Mouse (Mus musculus) lung, embryonic 15.5 days (tissue): ENCODE data around the gene Haghl. TPM values are rescaled to one million over a fixed set of nuclear protein-coding genes. Genes with fewer than 3 reads are reported as not detected.

Source experiments
- ATAC-seq: fragments of 200-750 bp; cut with Nextera tagmentation; 2 replicates; pipeline ENCODE4 v1.8.0; 2017; ENCODE audit warnings: moderate number of reproducible peaks, borderline replicate concordance; ENCODE audit not compliant: low FRiP score, low TSS enrichment; ENCODE audit errors: extremely low read depth
- H3K27ac ChIP-seq: fragments of 300-500 bp; sonication (generic); 2 replicates; pipeline ENCODE4 v1.5.1; 2015; ENCODE audit warnings: moderate library complexity, mild to moderate bottlenecking, inconsistent platforms
- H3K27me3 ChIP-seq: fragments of 300-500 bp; sonication (generic); 2 replicates; pipeline ENCODE4 v1.6.1; 2015; ENCODE audit warnings: inconsistent platforms
- H3K36me3 ChIP-seq: fragments of 300-500 bp; sonication (generic); 2 replicates; pipeline ENCODE4 v1.6.1; 2015; ENCODE audit warnings: inconsistent platforms
- H3K4me1 ChIP-seq: fragments of 300-500 bp; sonication (generic); 2 replicates; pipeline ENCODE4 v1.6.1; 2015; ENCODE audit warnings: inconsistent platforms
- H3K4me2 ChIP-seq: fragments of 300-500 bp; sonication (generic); 2 replicates; pipeline ENCODE4 v1.6.1; 2015; ENCODE audit warnings: inconsistent platforms, mild to moderate bottlenecking, moderate library complexity
- H3K4me3 ChIP-seq: fragments of 300-500 bp; sonication (generic); 2 replicates; pipeline ENCODE4 v1.5.1; 2015; ENCODE audit warnings: mild to moderate bottlenecking, inconsistent platforms
- H3K9ac ChIP-seq: fragments of 300-500 bp; sonication (generic); 2 replicates; pipeline ENCODE4 v1.6.1; 2015; ENCODE audit warnings: inconsistent platforms
- H3K9me3 ChIP-seq: fragments of 300-500 bp; sonication (generic); 2 replicates; pipeline ENCODE4 v1.6.1; 2016; ENCODE audit warnings: inconsistent platforms
- WGBS: fragments of 180-500 bp; shearing (Covaris S2); methylation state at CpG from one replicate; pipeline ENCODE4 v1.1.7; 2015; 5-methylcytosine and 5-hydroxymethylcytosine counted together
- polyA plus RNA-seq: library from polyadenylated mRNA; unstranded; fragments of >200 nt; fragmentation: Nextera tagmentation; extraction: Ambion mirVana; gene quantifications from 2 replicates; pipeline ENCODE4 v1.2.1, GENCODE M21; 2015

Gene Haghl
- polyA plus RNA-seq, 1 experiment from 2014 or later, result 59.9 TPM

DNA sequence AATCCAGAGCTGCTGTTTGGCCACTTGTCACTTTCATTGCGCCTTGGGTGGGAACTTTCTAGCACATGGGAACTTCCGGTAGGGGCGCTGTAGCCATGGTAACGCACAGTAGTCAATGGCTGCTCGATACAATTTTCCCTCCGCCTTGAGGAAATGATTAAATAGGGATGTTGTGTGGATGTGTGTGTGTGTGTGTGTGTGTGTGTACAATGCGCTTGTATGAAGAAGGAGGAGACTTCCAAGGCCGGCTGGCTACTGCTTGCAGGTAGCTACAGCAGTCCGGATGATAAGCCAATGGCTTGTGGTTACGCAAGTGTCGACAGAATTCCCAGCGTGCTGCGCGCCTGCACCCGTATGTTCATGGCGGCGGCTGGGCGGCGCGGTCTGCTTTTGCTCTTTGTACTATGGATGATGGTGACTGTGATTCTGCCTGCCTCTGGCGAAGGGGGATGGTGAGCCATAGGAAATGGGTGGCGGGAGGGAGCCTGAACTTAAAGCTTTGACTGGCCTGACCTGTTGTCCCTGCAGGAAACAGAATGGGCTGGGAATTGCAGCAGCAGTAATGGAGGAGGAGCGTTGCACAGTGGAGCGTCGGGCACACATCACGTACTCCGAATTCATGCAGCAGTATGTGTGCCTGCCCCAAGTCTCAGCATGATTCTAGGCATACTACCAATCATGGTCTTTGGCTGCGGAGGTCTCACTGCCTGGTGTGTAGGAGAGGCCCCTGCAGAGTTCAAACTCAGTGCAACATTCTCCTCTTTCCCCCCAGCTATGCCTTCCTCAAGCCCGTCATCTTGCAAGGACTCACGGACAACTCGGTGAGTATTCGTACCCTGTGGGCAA is 43.5 kb upstream of the Haghl start, which contains the start of gene Jmjd8:
Jmjd8 (plus strand) TSS at position 156 of the 846 bp plus-strand sequence.
- Histone ChIP-seq H3K4me3 (peak within 1 kb of the TSS; percentile 54), H3K27me3 (no peaks in the 10 kb centered on the region), H3K27ac (peak within 1 kb of the TSS; percentile 87), H3K9ac (peak within 1 kb of the TSS; percentile 61), H3K4me2 (peak within 1 kb of the TSS; percentile 73), H3K9me3 (no peaks in the 10 kb centered on the region), H3K36me3 (peaks cover 40% of the 10 kb centered on the region), H3K4me1 (peaks cover 57% of the 10 kb centered on the region)
- 2% methylated on average over 32 of the region's 32 CpGs for WGBS
- peak; percentile 16; the same call in 1 of the 2 replicates for ATAC-seq

DNA sequence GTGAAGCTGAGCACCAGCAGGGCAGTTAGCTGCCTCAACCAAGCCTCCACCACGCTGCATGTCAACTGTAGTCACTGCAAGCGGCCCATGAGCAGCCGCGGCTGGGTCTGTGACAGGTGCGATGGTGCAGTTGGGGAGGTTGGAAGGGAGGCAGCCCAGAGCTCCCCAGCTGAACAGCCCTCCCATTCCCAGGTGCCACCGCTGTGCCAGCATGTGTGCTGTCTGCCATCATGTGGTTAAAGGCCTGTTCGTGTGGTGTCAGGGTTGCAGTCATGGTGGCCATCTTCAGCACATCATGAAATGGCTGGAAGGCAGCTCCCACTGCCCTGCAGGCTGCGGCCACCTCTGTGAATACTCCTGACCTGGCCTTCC is 42.7 kb upstream of the Haghl start:
- Histone ChIP-seq H3K4me1 (peaks cover 55% of the 10 kb centered on the region), H3K4me3 (peak overlapping the region; percentile 54), H3K9ac (peak overlapping the region; percentile 61), H3K27me3 (no peaks in the 10 kb centered on the region), H3K9me3 (no peaks in the 10 kb centered on the region), H3K36me3 (peaks cover 40% of the 10 kb centered on the region), H3K4me2 (peak overlapping the region; percentile 73), H3K27ac (peak overlapping the region; percentile 87)
- 78% methylated on average over 8 of the region's 8 CpGs for WGBS
- no peak for ATAC-seq

GRCm38 (mm10) chr17:25827546-25828222 is 42.2 kb upstream of the Haghl start:
- Histone ChIP-seq H3K4me1 (peaks cover 55% of the 10 kb centered on the region), H3K36me3 (peaks cover 40% of the 10 kb centered on the region), H3K9ac (no peak overlapping the region), H3K4me3 (no peak overlapping the region), H3K27me3 (0 out of 2 replicates have a peak, but pooled peaks cover 2% of the 10 kb centered on the region), H3K4me2 (no peak overlapping the region), H3K27ac (no peak overlapping the region), H3K9me3 (no peaks in the 10 kb centered on the region)
- ATAC-seq, result no peak
- whole genome bisulfite sequencing, result 91% methylated on average over 22 of the region's 22 CpGs

GRCm38 (mm10) chr17:25827011-25827410 is 41.5 kb upstream of the Haghl start:
- H3K4me1 ChIP-seq, result peaks cover 54% of the 10 kb centered on the region
- no peak for ATAC-seq
- 93% methylated on average over 13 of the region's 13 CpGs for WGBS

DNA sequence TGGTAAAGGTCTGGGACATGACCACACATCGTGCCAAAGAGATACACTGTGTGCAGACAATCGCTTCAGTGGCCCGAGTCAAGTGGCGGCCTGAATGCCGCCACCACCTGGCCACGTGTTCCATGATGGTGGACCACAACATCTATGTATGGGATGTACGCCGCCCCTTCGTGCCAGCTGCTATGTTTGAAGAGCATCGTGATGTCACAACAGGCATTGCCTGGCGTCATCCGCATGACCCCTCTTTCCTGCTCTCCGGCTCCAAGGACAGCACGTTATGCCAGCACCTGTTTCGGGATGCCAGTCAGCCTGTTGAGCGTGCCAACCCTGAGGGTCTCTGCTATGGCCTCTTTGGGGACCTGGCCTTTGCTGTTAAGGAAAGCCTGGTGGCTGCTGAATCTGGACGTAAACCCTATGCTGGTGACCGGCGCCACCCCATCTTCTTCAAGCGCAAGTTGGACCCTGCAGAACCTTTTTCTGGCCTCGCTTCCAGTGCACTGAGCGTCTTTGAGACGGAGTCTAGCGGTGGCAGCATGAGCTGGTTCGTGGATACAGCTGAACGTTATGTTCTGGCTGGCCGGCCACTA is 40.6 kb upstream of the Haghl start:
- no peak overlapping the region for H3K27ac ChIP-seq
- H3K4me2 ChIP-seq, result no peak overlapping the region
- peaks cover 32% of the 10 kb centered on the region for H3K36me3 ChIP-seq
- H3K4me3 ChIP-seq, result no peak overlapping the region
- no peak overlapping the region for H3K9ac ChIP-seq
- H3K27me3 ChIP-seq, result peaks cover 16% of the 10 kb centered on the region; the same call in 1 of the 2 replicates
- peaks cover 44% of the 10 kb centered on the region for H3K4me1 ChIP-seq
- no peaks in the 10 kb centered on the region for H3K9me3 ChIP-seq
- 90% methylated on average over 27 of the region's 27 CpGs for WGBS
- ATAC-seq, result no peak

More at GRCm38 (mm10) chr17:25827011-25827410, 41.5 kb upstream of the Haghl start:
- Histone ChIP-seq H3K9ac (no peak overlapping the region), H3K27ac (no peak overlapping the region), H3K4me3 (no peak overlapping the region), H3K36me3 (peaks cover 40% of the 10 kb centered on the region), H3K4me2 (no peak overlapping the region), H3K27me3 (peaks cover 9% of the 10 kb centered on the region; the same call in 1 of the 2 replicates), H3K9me3 (no peaks in the 10 kb centered on the region)

- H3K4me2 ChIP-seq, result peak overlapping the region; percentile 74; the same call in 1 of the 2 replicates
- 85% methylated on average over 6 of the region's 6 CpGs for WGBS
- H3K9me3 ChIP-seq, result no peaks in the 10 kb centered on the region
- no peak for ATAC-seq
- H3K27ac ChIP-seq, result no peak overlapping the region
- peaks cover 25% of the 10 kb centered on the region for H3K36me3 ChIP-seq
- H3K9ac ChIP-seq, result no peak overlapping the region
- H3K27me3 ChIP-seq, result peaks cover 23% of the 10 kb centered on the region
- H3K4me3 ChIP-seq, result no peak overlapping the region
- peaks cover 37% of the 10 kb centered on the region for H3K4me1 ChIP-seq
These were observed 39.8 kb upstream of the Haghl start for GRCm38 (mm10) chr17:25825311-25825710.

DNA sequence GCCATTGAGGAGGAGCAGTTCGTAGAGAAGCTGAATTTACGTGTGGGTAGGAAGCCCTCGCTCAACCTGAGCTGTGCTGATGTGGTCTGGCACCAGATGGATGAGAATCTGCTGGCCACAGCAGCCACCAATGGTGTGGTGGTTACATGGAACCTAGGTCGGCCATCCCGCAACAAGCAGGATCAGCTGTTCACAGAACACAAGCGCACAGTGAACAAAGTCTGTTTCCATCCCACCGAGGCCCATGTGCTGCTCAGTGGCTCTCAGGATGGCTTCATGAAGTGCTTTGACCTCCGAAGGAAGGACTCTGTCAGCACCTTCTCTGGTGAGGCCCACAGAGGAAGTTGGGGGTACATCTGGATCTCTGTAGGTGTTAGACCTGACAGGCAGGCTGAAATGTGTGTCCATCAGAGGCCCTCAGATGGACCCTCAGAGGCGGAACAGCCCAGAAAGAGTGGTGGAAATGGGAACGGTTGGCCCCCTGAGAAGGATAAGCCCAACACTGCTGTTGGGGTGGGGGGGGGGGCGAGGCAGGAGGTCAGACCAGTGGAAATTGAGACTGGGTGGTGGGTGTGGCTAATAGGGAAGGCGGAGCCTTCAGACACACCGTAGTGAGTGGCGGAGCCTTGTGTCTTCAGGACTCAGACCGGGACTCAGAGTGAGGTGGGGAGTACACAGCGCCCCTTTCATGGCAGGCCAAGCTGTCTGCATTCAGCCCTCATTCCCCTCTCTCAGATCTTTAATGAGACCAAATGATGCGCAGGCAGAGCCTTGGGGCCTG is 39.1 kb upstream of the Haghl start:
- no peak overlapping the region for H3K27ac ChIP-seq
- ATAC-seq, result no peak
- peaks cover 30% of the 10 kb centered on the region for H3K27me3 ChIP-seq
- peak overlapping the region; percentile 47 for H3K9ac ChIP-seq
- peaks cover 29% of the 10 kb centered on the region for H3K4me1 ChIP-seq
- 62% methylated on average over 16 of the region's 17 CpGs for WGBS
- no peaks in the 10 kb centered on the region for H3K9me3 ChIP-seq
- H3K4me2 ChIP-seq, result peak overlapping the region; percentile 74
- H3K36me3 ChIP-seq, result peaks cover 19% of the 10 kb centered on the region
- peak overlapping the region; percentile 51 for H3K4me3 ChIP-seq

- Histone ChIP-seq H3K27ac (peak within 1 kb of the TSS; percentile 45; the same call in 1 of the 2 replicates), H3K4me2 (peak within 1 kb of the TSS; percentile 74), H3K4me3 (peak within 1 kb of the TSS; percentile 51), H3K4me1 (peaks cover 23% of the 10 kb centered on the region), H3K27me3 (peaks cover 41% of the 10 kb centered on the region), H3K36me3 (peaks cover 19% of the 10 kb centered on the region), H3K9ac (peak within 1 kb of the TSS; percentile 47), H3K9me3 (no peaks in the 10 kb centered on the region)
- WGBS, result under 1% methylated on average over 18 of the region's 18 CpGs
- ATAC-seq, result peak; percentile 56; the same call in 1 of the 2 replicates
These were observed 38.0 kb upstream of the Haghl start, which contains the start of gene Wdr24 for GRCm38 (mm10) chr17:25823452-25823851. TSS of gene Wdr24 (plus strand) at chr17:25823627.

DNA sequence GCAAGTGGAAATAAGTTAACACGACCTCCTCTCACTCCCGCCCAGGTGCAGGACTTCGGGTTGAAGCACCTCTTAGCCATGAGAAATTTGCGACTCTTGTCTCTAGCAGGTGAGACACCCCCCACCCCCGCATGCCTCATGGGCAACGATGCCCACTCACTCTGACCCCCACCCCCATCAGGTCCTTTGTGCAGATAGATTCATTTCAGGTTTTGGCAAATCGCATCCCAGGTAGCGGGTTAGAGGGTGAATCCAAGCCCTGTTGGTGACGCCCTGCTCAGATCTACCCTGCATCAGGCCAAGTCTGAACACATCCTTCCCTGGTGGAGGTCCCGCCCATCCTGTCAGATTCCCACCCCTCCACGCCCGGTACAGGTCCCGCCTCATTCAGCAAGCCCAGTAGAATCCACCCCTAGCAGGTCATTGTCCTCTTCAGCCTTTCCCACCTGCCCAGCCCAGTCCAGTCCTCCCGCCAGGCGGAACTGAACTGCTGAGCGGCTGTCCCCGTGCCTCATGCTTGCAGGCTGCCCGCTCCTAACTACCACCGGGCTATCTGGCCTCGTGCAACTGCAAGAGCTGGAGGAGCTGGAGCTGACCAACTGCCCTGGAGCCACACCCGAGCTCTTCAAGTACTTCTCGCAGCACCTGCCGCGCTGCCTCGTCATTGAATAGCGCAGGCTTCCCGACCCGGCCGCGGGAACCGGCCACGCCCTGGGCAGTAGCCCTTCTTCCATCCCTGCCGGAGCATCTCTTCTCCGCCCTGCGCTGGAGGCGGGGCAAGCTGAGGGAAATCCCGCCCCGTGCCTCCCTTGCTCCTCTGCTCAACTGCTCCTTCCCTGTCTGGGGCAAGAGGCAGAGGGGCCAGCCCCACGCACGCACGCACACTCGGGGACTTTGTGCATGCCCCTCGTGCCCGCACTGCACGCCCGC is 33.6 kb upstream of the Haghl start:
- peaks cover 4% of the 10 kb centered on the region for H3K4me1 ChIP-seq
- no peak for ATAC-seq
- H3K4me3 ChIP-seq, result no peak overlapping the region

GRCm38 (mm10) chr17:25817662-25818061 is 32.2 kb upstream of the Haghl start:
- Histone ChIP-seq H3K36me3 (no peaks in the 10 kb centered on the region), H3K27ac (no peak overlapping the region), H3K9ac (no peak overlapping the region), H3K4me1 (no peaks in the 10 kb centered on the region; the same call in 1 of the 2 replicates), H3K27me3 (peaks cover 56% of the 10 kb centered on the region), H3K4me2 (no peak overlapping the region), H3K4me3 (no peak overlapping the region), H3K9me3 (no peaks in the 10 kb centered on the region)
- ATAC-seq, result no peak
- WGBS, result 76% methylated on average over 11 of the region's 11 CpGs

More for the DNA sequence above, 33.6 kb upstream of the Haghl start:
- H3K36me3 ChIP-seq, result no peaks in the 10 kb centered on the region
- WGBS, result 9% methylated on average over 46 of the region's 46 CpGs
- no peak overlapping the region for H3K27ac ChIP-seq
- H3K9ac ChIP-seq, result no peak overlapping the region
- H3K9me3 ChIP-seq, result no peaks in the 10 kb centered on the region
- 0 out of 2 replicates have a peak overlapping the region, but pooled peaks have one; percentile 10 for H3K4me2 ChIP-seq
- peaks cover 52% of the 10 kb centered on the region for H3K27me3 ChIP-seq
